Mouse (Mus musculus): ENCODE data around the gene Atp6v1g2. TPM values are rescaled to one million over a fixed set of nuclear protein-coding genes. Genes with fewer than 3 reads are reported as not detected.

The Atp6v1g2 gene
- polyA plus RNA-seq, 1 experiment from 2014 or later, result 4.1 TPM

- TF ChIP-seq CTCF (IDR thresholded peaks at IDR 0.05; ENCODE audit: low read depth), result no peak
- no peak overlapping the region for H3K4me2 ChIP-seq (replicated peaks; ENCODE audit: low read depth)
- no peak for ATAC-seq
- H3K27me3 ChIP-seq (replicated peaks; ENCODE audit: control insufficient read depth, insufficient read depth, low read length), result no peaks in the 10 kb centered on the region; the same call in 1 of the 2 replicates
- no peaks in the 10 kb centered on the region for H3K36me3 ChIP-seq (ENCODE audit: control insufficient read depth, insufficient read depth)
- no peaks in the 10 kb centered on the region for H3K4me1 ChIP-seq (replicated peaks; ENCODE audit: control insufficient read depth, insufficient read depth, low read length)
- no peak overlapping the region for H3K9ac ChIP-seq (ENCODE audit: low read depth, low read length)
- H3K4me3 ChIP-seq (ENCODE audit: low read depth, low read length), result no peak overlapping the region
- H3K27ac ChIP-seq (ENCODE audit: low read depth, low read length), result no peak overlapping the region
- no peaks in the 10 kb centered on the region for H3K9me3 ChIP-seq (ENCODE audit: control insufficient read depth)
- WGBS, result 74% methylated on average over 1 of the region's 1 CpGs
Observed at GRCm38 (mm10) chr17:35189186-35189585, 44.3 kb upstream of the Atp6v1g2 start.

GRCm38 (mm10) chr17:35190096-35190495 is 43.4 kb upstream of the Atp6v1g2 start:
- 66% methylated on average over 4 of the region's 4 CpGs for WGBS
- H3K4me1 ChIP-seq (replicated peaks; ENCODE audit: control insufficient read depth, insufficient read depth, low read length), result no peaks in the 10 kb centered on the region
- no peak for ATAC-seq
- no peak overlapping the region for H3K9ac ChIP-seq (ENCODE audit: low read depth, low read length)
- no peak for TF ChIP-seq CTCF (IDR thresholded peaks at IDR 0.05; ENCODE audit: low read depth)
- H3K27me3 ChIP-seq (replicated peaks; ENCODE audit: control insufficient read depth, insufficient read depth, low read length), result no peaks in the 10 kb centered on the region; the same call in none of the 2 replicates
- H3K36me3 ChIP-seq (ENCODE audit: control insufficient read depth, insufficient read depth), result no peaks in the 10 kb centered on the region
- no peak overlapping the region for H3K4me2 ChIP-seq (replicated peaks; ENCODE audit: low read depth)
- no peaks in the 10 kb centered on the region for H3K9me3 ChIP-seq (ENCODE audit: control insufficient read depth)
- H3K27ac ChIP-seq (ENCODE audit: low read depth, low read length), result no peak overlapping the region
- H3K4me3 ChIP-seq (ENCODE audit: low read depth, low read length), result no peak overlapping the region

- H3K27ac ChIP-seq (ENCODE audit: low read depth, low read length), result no peak overlapping the region
- H3K9ac ChIP-seq (ENCODE audit: low read depth, low read length), result no peak overlapping the region
- TF ChIP-seq CTCF (IDR thresholded peaks at IDR 0.05; ENCODE audit: low read depth), result peak; percentile 24
- H3K36me3 ChIP-seq (ENCODE audit: control insufficient read depth, insufficient read depth), result no peaks in the 10 kb centered on the region
- no peak for ATAC-seq
- no peak overlapping the region for H3K4me3 ChIP-seq (ENCODE audit: low read depth, low read length)
- WGBS, result 63% methylated on average over 2 of the region's 2 CpGs
- no peaks in the 10 kb centered on the region for H3K9me3 ChIP-seq (ENCODE audit: control insufficient read depth)
- H3K27me3 ChIP-seq (replicated peaks; ENCODE audit: control insufficient read depth, insufficient read depth, low read length), result peaks cover 9% of the 10 kb centered on the region
- H3K4me2 ChIP-seq (replicated peaks; ENCODE audit: low read depth), result no peak overlapping the region
- no peaks in the 10 kb centered on the region for H3K4me1 ChIP-seq (replicated peaks; ENCODE audit: control insufficient read depth, insufficient read depth, low read length)
Observed at GRCm38 (mm10) chr17:35191723-35192122, 41.7 kb upstream of the Atp6v1g2 start.

GRCm38 (mm10) chr17:35192924-35193323 is 40.5 kb upstream of the Atp6v1g2 start:
- H3K36me3 ChIP-seq (ENCODE audit: control insufficient read depth, insufficient read depth), result no peaks in the 10 kb centered on the region
- no peak overlapping the region for H3K4me3 ChIP-seq (ENCODE audit: low read depth, low read length)
- no peak for TF ChIP-seq CTCF (IDR thresholded peaks at IDR 0.05; ENCODE audit: low read depth)
- H3K27me3 ChIP-seq (replicated peaks; ENCODE audit: control insufficient read depth, insufficient read depth, low read length), result peaks cover 9% of the 10 kb centered on the region
- H3K27ac ChIP-seq (ENCODE audit: low read depth, low read length), result no peak overlapping the region
- H3K4me2 ChIP-seq (replicated peaks; ENCODE audit: low read depth), result no peak overlapping the region
- 77% methylated on average over 5 of the region's 5 CpGs for WGBS
- H3K4me1 ChIP-seq (replicated peaks; ENCODE audit: control insufficient read depth, insufficient read depth, low read length), result no peaks in the 10 kb centered on the region
- no peaks in the 10 kb centered on the region for H3K9me3 ChIP-seq (ENCODE audit: control insufficient read depth)
- no peak for ATAC-seq
- no peak overlapping the region for H3K9ac ChIP-seq (ENCODE audit: low read depth, low read length)

- Histone ChIP-seq H3K36me3 (ENCODE audit: control insufficient read depth, insufficient read depth) (no peaks in the 10 kb centered on the region), H3K4me2 (replicated peaks; ENCODE audit: low read depth) (peak within 1 kb of the TSS; percentile 95), H3K27ac (ENCODE audit: low read depth, low read length) (no peak within 1 kb of the TSS), H3K9me3 (ENCODE audit: control insufficient read depth) (no peaks in the 10 kb centered on the region), H3K27me3 (replicated peaks; ENCODE audit: control insufficient read depth, insufficient read depth, low read length) (peaks cover 9% of the 10 kb centered on the region), H3K9ac (ENCODE audit: low read depth, low read length) (no peak within 1 kb of the TSS), H3K4me3 (ENCODE audit: low read depth, low read length) (peak within 1 kb of the TSS; percentile 47; the same call in 1 of the 2 replicates), H3K4me1 (replicated peaks; ENCODE audit: control insufficient read depth, insufficient read depth, low read length) (no peaks in the 10 kb centered on the region)
- no peak for TF ChIP-seq CTCF (IDR thresholded peaks at IDR 0.05; ENCODE audit: low read depth)
- WGBS, result 48% methylated on average over 28 of the region's 28 CpGs
- ATAC-seq, result no peak
Observed at GRCm38 (mm10) chr17:35193881-35194843, 39.3 kb upstream of the Atp6v1g2 start, which contains the start of gene Ltb. Gene Ltb (plus strand): TSS chr17:35194439.

- peak overlapping the region; percentile 47 for H3K4me3 ChIP-seq (ENCODE audit: low read depth, low read length)
- no peak overlapping the region for H3K27ac ChIP-seq (ENCODE audit: low read depth, low read length)
- H3K4me2 ChIP-seq (replicated peaks; ENCODE audit: low read depth), result peak overlapping the region; percentile 95
- H3K4me1 ChIP-seq (replicated peaks; ENCODE audit: control insufficient read depth, insufficient read depth, low read length), result no peaks in the 10 kb centered on the region
- WGBS, result 38% methylated on average over 19 of the region's 19 CpGs
- no peak for TF ChIP-seq CTCF (IDR thresholded peaks at IDR 0.05; ENCODE audit: low read depth)
- H3K27me3 ChIP-seq (replicated peaks; ENCODE audit: control insufficient read depth, insufficient read depth, low read length), result peaks cover 9% of the 10 kb centered on the region
- no peaks in the 10 kb centered on the region for H3K36me3 ChIP-seq (ENCODE audit: control insufficient read depth, insufficient read depth)
- H3K9me3 ChIP-seq (ENCODE audit: control insufficient read depth), result no peaks in the 10 kb centered on the region
- no peak; the same call in 1 of the 2 replicates for ATAC-seq
- H3K9ac ChIP-seq (ENCODE audit: low read depth, low read length), result no peak overlapping the region
Observed at GRCm38 (mm10) chr17:35194844-35195630, 38.4 kb upstream of the Atp6v1g2 start.
